Mouse (Mus musculus) G1E (cell line): ENCODE data around the gene Herpud1.

ENCODE experiments used
- CTCF ChIP-seq: IDR thresholded peaks from 2 replicates; pipeline ENCODE4 v1.5.1; 2012; ENCODE audit warnings: low read depth, low read length, inconsistent platforms, mixed read lengths
- GATA1 ChIP-seq: IDR thresholded peaks from 2 replicates; pipeline ENCODE4 v1.6.1; 2012; ENCODE audit warnings: borderline replicate concordance, low read length, inconsistent platforms, mixed read lengths
- POLR2AphosphoS5 ChIP-seq: IDR thresholded peaks from 2 replicates; pipeline ENCODE4 v1.6.1; 2012; ENCODE audit warnings: low read depth, low read length, inconsistent platforms; ENCODE audit not compliant: insufficient replicate concordance

DNA sequence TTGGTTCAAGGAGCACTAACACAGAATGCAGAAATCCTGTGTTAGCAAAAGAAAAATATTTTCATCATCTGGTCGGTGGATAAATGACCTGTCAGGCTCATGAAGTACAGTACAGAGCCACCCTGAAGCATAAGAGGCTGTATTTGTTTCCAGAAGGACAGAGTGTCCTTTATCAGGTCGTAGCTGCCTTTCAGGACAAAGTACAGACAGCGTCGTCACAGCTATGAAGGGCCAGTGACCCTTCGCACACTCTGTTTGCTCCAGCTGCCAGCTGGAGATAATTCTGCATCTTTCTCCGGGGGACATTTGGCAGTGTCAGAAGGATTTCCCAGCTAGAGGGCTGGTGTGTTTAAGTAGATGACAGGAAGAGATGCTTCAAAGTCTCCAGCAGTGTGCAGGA, 6.4 kb downstream of the Herpud1 start:
- TF ChIP-seq GATA1 (no peak), CTCF (no peak), POLR2AphosphoS5 (no peak)
